8 mouse cellular contexts compared by ENCODE assay signal in the genomic region with DNA sequence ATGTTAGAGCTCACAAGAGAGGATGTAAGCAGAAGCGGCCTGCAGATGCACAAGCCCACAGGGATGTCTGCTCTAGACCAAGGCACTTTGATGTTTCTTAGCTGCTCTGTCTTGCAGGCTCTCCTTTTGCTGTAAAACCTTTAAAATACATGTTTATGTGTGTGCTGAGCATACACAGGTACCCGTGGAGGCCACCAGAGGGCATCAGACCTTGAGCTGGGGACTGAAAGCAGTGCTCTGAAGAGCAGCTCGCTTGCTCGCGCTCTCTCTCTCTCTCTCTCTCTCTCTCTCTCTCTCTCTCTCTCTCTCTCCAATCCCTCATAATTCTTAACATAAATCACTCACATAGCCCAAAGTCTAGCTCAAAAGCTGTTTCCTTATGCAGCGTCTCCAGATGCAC. TPM values are rescaled to one million over a fixed set of nuclear protein-coding genes. Genes with fewer than 3 reads are reported as not detected.
A peak's percentile ranks its signal among the peaks of the same experiment; 100 is the strongest.
DNase-seq lines count a peak whose midpoint lies in the region; ATAC-seq and TF ChIP-seq lines count a peak whose summit lies in the region.

No protein-coding gene starts in this region.

- H3K36me3 ChIP-seq in forebrain, embryonic 14.5 days (ENCODE audit: control insufficient read depth, insufficient read depth, low read length): peaks cover 49% of the 10 kb centered on the region
- peaks cover 29% of the 10 kb centered on the region for H3K36me3 ChIP-seq in forebrain, embryonic 12.5 days (replicated peaks)
- H3K36me3 ChIP-seq in midbrain, postnatal 0 days (ENCODE audit: insufficient read depth, low read length): peaks cover 20% of the 10 kb centered on the region
- H3K36me3 ChIP-seq in midbrain, embryonic 11.5 days (ENCODE audit: control insufficient read depth, insufficient read depth, low read length): peaks cover 4% of the 10 kb centered on the region; the same call in 1 of the 2 replicates
- H3K36me3 ChIP-seq in midbrain, embryonic 15.5 days (replicated peaks): peaks cover 13% of the 10 kb centered on the region; the same call in 1 of the 2 replicates

- no peak overlapping the region for H3K4me2 ChIP-seq in forebrain, embryonic 14.5 days (ENCODE audit: low read length)
- H3K4me2 ChIP-seq in forebrain, embryonic 12.5 days: no peak overlapping the region
- H3K4me2 ChIP-seq in midbrain, postnatal 0 days (ENCODE audit: low read depth, low read length, poor library complexity, severe bottlenecking): no peak overlapping the region
- no peak overlapping the region for H3K4me2 ChIP-seq in midbrain, embryonic 11.5 days
- H3K4me2 ChIP-seq in midbrain, embryonic 15.5 days: no peak overlapping the region

- no peak for TF ChIP-seq POLR2A in embryonic fibroblast, embryonic 13.5 days (IDR thresholded peaks at IDR 0.05; ENCODE audit: low read depth, low read length)

- H3K27ac ChIP-seq in forebrain, embryonic 14.5 days (ENCODE audit: low read depth, low read length): no peak overlapping the region
- H3K27ac ChIP-seq in forebrain, embryonic 12.5 days: no peak overlapping the region
- no peak overlapping the region for H3K27ac ChIP-seq in midbrain, postnatal 0 days (ENCODE audit: low read depth, low read length)
- no peak overlapping the region for H3K27ac ChIP-seq in midbrain, embryonic 11.5 days (ENCODE audit: low read depth, low read length)
- no peak overlapping the region for H3K27ac ChIP-seq in embryonic fibroblast, embryonic 13.5 days (ENCODE audit: insufficient read depth, low read length)
- no peak overlapping the region for H3K27ac ChIP-seq in midbrain, embryonic 15.5 days

- no peak overlapping the region for H3K4me3 ChIP-seq in forebrain, embryonic 14.5 days (ENCODE audit: low read depth, low read length)
- H3K4me3 ChIP-seq in forebrain, embryonic 12.5 days (replicated peaks): no peak overlapping the region
- H3K4me3 ChIP-seq in midbrain, postnatal 0 days (ENCODE audit: low read depth, low read length): no peak overlapping the region
- H3K4me3 ChIP-seq in midbrain, embryonic 11.5 days (ENCODE audit: low read depth, low read length): no peak overlapping the region
- H3K4me3 ChIP-seq in embryonic fibroblast, embryonic 13.5 days (ENCODE audit: insufficient read depth, low read length): no peak overlapping the region
- no peak overlapping the region for H3K4me3 ChIP-seq in midbrain, embryonic 15.5 days

- H3K9me3 ChIP-seq in forebrain, embryonic 14.5 days (replicated peaks; ENCODE audit: control insufficient read depth, low read length): no peaks in the 10 kb centered on the region
- no peaks in the 10 kb centered on the region for H3K9me3 ChIP-seq in forebrain, embryonic 12.5 days
- no peaks in the 10 kb centered on the region for H3K9me3 ChIP-seq in midbrain, postnatal 0 days (ENCODE audit: low read length)
- H3K9me3 ChIP-seq in midbrain, embryonic 11.5 days (ENCODE audit: control insufficient read depth, low read length): no peaks in the 10 kb centered on the region
- H3K9me3 ChIP-seq in midbrain, embryonic 15.5 days: no peaks in the 10 kb centered on the region

- TF ChIP-seq CTCF in midbrain, postnatal 0 days (IDR thresholded peaks at IDR 0.05): peak; percentile 72
- TF ChIP-seq CTCF in embryonic fibroblast, embryonic 13.5 days (IDR thresholded peaks at IDR 0.05; ENCODE audit: borderline replicate concordance, insufficient read depth, low read length): peak; percentile 64; the same call in 1 of the 2 replicates

- no peaks in the 10 kb centered on the region for H3K27me3 ChIP-seq in forebrain, embryonic 14.5 days (replicated peaks; ENCODE audit: control insufficient read depth, insufficient read depth, low read length)
- no peaks in the 10 kb centered on the region for H3K27me3 ChIP-seq in forebrain, embryonic 12.5 days
- no peaks in the 10 kb centered on the region for H3K27me3 ChIP-seq in midbrain, postnatal 0 days (ENCODE audit: insufficient read depth, low read length)
- no peaks in the 10 kb centered on the region for H3K27me3 ChIP-seq in midbrain, embryonic 11.5 days (ENCODE audit: control insufficient read depth, insufficient read depth, low read length)
- H3K27me3 ChIP-seq in midbrain, embryonic 15.5 days (replicated peaks): no peaks in the 10 kb centered on the region

- ATAC-seq in forebrain, embryonic 14.5 days: no peak
- ATAC-seq in forebrain, embryonic 12.5 days (ENCODE audit: low FRiP score): no peak
- ATAC-seq in midbrain, postnatal 0 days (ENCODE audit: low FRiP score): no peak
- ATAC-seq in midbrain, embryonic 11.5 days (ENCODE audit: low FRiP score): no peak
- ATAC-seq in midbrain, embryonic 15.5 days (replicated peaks): no peak

- 71% methylated on average over 6 of the region's 6 CpGs for WGBS in forebrain, embryonic 14.5 days
- 77% methylated on average over 6 of the region's 6 CpGs for WGBS in forebrain, embryonic 12.5 days
- WGBS in midbrain, postnatal 0 days: 73% methylated on average over 6 of the region's 6 CpGs
- 80% methylated on average over 6 of the region's 6 CpGs for WGBS in midbrain, embryonic 11.5 days
- WGBS in midbrain, embryonic 15.5 days: 72% methylated on average over 6 of the region's 6 CpGs

- H3K9ac ChIP-seq in forebrain, embryonic 14.5 days (ENCODE audit: low read length): no peak overlapping the region
- H3K9ac ChIP-seq in forebrain, embryonic 12.5 days: no peak overlapping the region
- no peak overlapping the region for H3K9ac ChIP-seq in midbrain, postnatal 0 days (replicated peaks; ENCODE audit: low read length, poor library complexity, severe bottlenecking)
- H3K9ac ChIP-seq in midbrain, embryonic 11.5 days (ENCODE audit: low read length): no peak overlapping the region
- no peak overlapping the region for H3K9ac ChIP-seq in midbrain, embryonic 15.5 days

- peak; percentile 26 for DNase-seq in forebrain, embryonic 14.5 days (ENCODE audit: low spot score)
- DNase-seq in midbrain, postnatal 0 days (ENCODE audit: low spot score): peak; percentile 47
- no peak for DNase-seq in midbrain, embryonic 11.5 days (ENCODE audit: low spot score, missing footprints)
- DNase-seq in thymus, postnatal 25 days: peak; percentile 54
- DNase-seq in frontal cortex, postnatal 36 days (ENCODE audit: low spot score in 2 of 2): no peak

- no peaks in the 10 kb centered on the region for H3K4me1 ChIP-seq in forebrain, embryonic 14.5 days (ENCODE audit: control insufficient read depth, insufficient read depth, low read length)
- H3K4me1 ChIP-seq in forebrain, embryonic 12.5 days: peaks cover 4% of the 10 kb centered on the region; the same call in 1 of the 2 replicates
- H3K4me1 ChIP-seq in midbrain, postnatal 0 days (ENCODE audit: insufficient read depth, low read length): no peaks in the 10 kb centered on the region
- H3K4me1 ChIP-seq in midbrain, embryonic 11.5 days (ENCODE audit: control insufficient read depth, insufficient read depth, low read length): peaks cover 3% of the 10 kb centered on the region; the same call in 1 of the 2 replicates
- peaks cover 3% of the 10 kb centered on the region; the same call in 1 of the 2 replicates for H3K4me1 ChIP-seq in embryonic fibroblast, embryonic 13.5 days (ENCODE audit: control insufficient read depth, insufficient read depth, low read length)
- no peaks in the 10 kb centered on the region for H3K4me1 ChIP-seq in midbrain, embryonic 15.5 days

RNA-seq across cellular contexts. Expression of a gene that starts 24.3 kb away (rescaled TPM):
- 39.4 and 41.5 TPM in 2 replicates for polyA plus RNA-seq in forebrain, embryonic 14.5 days (2014; fragmentation: Nextera tagmentation; extraction: Ambion mirVana)
- 29.7 and 31.9 TPM in 2 replicates for polyA plus RNA-seq in forebrain, embryonic 12.5 days (2016; fragmentation: Nextera tagmentation; extraction: Ambion mirVana)
- 30.3 and 30.5 TPM in 2 replicates for total RNA-seq in midbrain, postnatal 0 days (2014; rRNA removed)
- 23.4 and 26.2 TPM in 2 replicates for polyA plus RNA-seq in midbrain, postnatal 0 days (2015; fragmentation: Nextera tagmentation; extraction: Ambion mirVana)
- 29.1 and 29.3 TPM in 2 replicates for polyA plus RNA-seq in midbrain, embryonic 11.5 days (2014; fragmentation: Nextera tagmentation; extraction: Ambion mirVana)
- polyA plus RNA-seq in embryonic fibroblast, embryonic 13.5 days (2011; ENCODE audit: insufficient read length, low read depth, missing spikeins): 34.0 and 38.3 TPM in 2 replicates
- 24.5 and 25.4 TPM in 2 replicates for polyA plus RNA-seq in midbrain, embryonic 15.5 days (2015; fragmentation: Nextera tagmentation; extraction: Ambion mirVana)

RNA-seq across cellular contexts. Expression of a gene that starts 59.5 kb away (rescaled TPM):
- polyA plus RNA-seq in forebrain, embryonic 14.5 days (2014; fragmentation: Nextera tagmentation; extraction: Ambion mirVana): 0.23 and 0.31 TPM in 2 replicates
- polyA plus RNA-seq in forebrain, embryonic 12.5 days (2016; fragmentation: Nextera tagmentation; extraction: Ambion mirVana): not detected in 2 replicates
- total RNA-seq in midbrain, postnatal 0 days (2014; rRNA removed): 0.27 and 0.76 TPM in 2 replicates
- 0.61 and 0.80 TPM in 2 replicates for polyA plus RNA-seq in midbrain, postnatal 0 days (2015; fragmentation: Nextera tagmentation; extraction: Ambion mirVana)
- 0.04 TPM in 1 of 2 replicates, not detected in the other for polyA plus RNA-seq in midbrain, embryonic 11.5 days (2014; fragmentation: Nextera tagmentation; extraction: Ambion mirVana)
- not detected in 2 replicates for polyA plus RNA-seq in embryonic fibroblast, embryonic 13.5 days (2011; ENCODE audit: insufficient read length, low read depth, missing spikeins)
- 0.10 and 0.13 TPM in 2 replicates for polyA plus RNA-seq in midbrain, embryonic 15.5 days (2015; fragmentation: Nextera tagmentation; extraction: Ambion mirVana)

Comparison
In these comparisons a context has a peak if more than half of its experiments do, and no peak if none do; other contexts are left out.
1. DNase-seq: peak in forebrain, embryonic 14.5 days (single experiment), midbrain, postnatal 0 days (single experiment) and thymus, postnatal 25 days (single experiment); none in midbrain, embryonic 11.5 days (single experiment) and frontal cortex, postnatal 36 days (0 of 2).